Comparison of ENCODE assay signal across 1 mouse cellular context in the genomic region with DNA sequence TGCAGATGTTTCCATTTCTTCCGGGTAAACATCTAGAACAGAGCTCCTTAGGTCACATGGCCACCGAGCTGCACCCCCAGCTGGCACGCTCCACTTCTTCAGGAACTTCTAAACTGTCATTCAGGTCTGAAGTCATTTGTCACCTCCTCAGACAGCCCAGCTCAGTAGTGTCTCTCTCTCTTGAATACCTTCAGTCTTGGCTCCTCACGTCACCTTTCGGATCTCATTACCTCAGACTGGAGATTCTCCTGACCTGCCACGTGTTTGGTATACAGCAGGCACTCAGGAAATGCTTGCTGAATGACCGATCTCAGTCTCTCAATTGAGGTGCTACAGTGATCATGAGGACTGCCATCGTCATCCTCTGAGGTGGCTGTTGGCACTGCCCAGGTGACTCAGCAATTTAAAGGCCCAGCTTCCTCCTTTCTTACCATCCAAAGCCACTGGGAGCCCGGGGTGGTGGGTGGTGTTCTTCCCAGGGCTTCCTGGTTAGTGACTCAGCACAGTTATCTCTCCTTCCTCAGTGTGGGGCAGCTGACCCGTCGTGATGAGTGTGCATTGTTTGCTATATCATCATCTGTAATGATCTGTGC.
TF ChIP-seq lines count a peak whose summit lies in the region.

No protein-coding gene starts in this region.

TF ChIP-seq in MEL, 35 proteins besides CTCF, POLR2A, EP300 and RAD21 (continued from another document):
- TF ChIP-seq USF2 (IDR thresholded peaks at IDR 0.05; ENCODE audit: borderline replicate concordance in 1 of 2, insufficient read depth in 1 of 2, low read depth in 1 of 2, low read length in 2 of 2) (peak in 1 of 2 experiments; percentile 49; a peak in 1 of 4 replicates), MYC (IDR thresholded peaks at IDR 0.05; ENCODE audit: low read depth, low read length) (peak; percentile 98), MEF2A (IDR thresholded peaks at IDR 0.05; ENCODE audit: extremely low read depth, insufficient replicate concordance, low read depth, low read length, poor library complexity, severe bottlenecking) (no peak), BHLHE40 (IDR thresholded peaks at IDR 0.05; ENCODE audit: borderline replicate concordance, low read depth, low read length) (peak; percentile 68; the same call in 1 of the 2 replicates), MXI1 (IDR thresholded peaks at IDR 0.05; ENCODE audit: low read depth, low read length) (peak; percentile 93), NELFE (IDR thresholded peaks at IDR 0.05; ENCODE audit: low read depth, low read length) (peak; percentile 58; the same call in 1 of the 2 replicates)
TF ChIP-seq in MEL: peak in this region for 26.
